Mouse (Mus musculus) C2C12 (cell line): ENCODE data around the gene Fcho1.

Experiments
- CTCF ChIP-seq: IDR thresholded peaks from one replicate; pipeline ENCODE4 v1.5.1; 2011; ENCODE audit not compliant: control insufficient read depth, insufficient read depth, insufficient read length
- FOSL1 ChIP-seq: IDR thresholded peaks from one replicate; pipeline ENCODE4 v1.8.0; 2011; ENCODE audit warnings: mild to moderate bottlenecking, low read length; ENCODE audit not compliant: poor library complexity, insufficient read depth, severe bottlenecking
- MYOD1 ChIP-seq: IDR thresholded peaks from one replicate; pipeline ENCODE4 v1.6.1; 2011; ENCODE audit warnings: low read depth; ENCODE audit not compliant: control insufficient read depth, insufficient read length
- USF1 ChIP-seq: IDR thresholded peaks from one replicate; pipeline ENCODE4 v1.6.1; 2011; ENCODE audit warnings: low read depth, mild to moderate bottlenecking, control low read depth, moderate library complexity

DNA sequence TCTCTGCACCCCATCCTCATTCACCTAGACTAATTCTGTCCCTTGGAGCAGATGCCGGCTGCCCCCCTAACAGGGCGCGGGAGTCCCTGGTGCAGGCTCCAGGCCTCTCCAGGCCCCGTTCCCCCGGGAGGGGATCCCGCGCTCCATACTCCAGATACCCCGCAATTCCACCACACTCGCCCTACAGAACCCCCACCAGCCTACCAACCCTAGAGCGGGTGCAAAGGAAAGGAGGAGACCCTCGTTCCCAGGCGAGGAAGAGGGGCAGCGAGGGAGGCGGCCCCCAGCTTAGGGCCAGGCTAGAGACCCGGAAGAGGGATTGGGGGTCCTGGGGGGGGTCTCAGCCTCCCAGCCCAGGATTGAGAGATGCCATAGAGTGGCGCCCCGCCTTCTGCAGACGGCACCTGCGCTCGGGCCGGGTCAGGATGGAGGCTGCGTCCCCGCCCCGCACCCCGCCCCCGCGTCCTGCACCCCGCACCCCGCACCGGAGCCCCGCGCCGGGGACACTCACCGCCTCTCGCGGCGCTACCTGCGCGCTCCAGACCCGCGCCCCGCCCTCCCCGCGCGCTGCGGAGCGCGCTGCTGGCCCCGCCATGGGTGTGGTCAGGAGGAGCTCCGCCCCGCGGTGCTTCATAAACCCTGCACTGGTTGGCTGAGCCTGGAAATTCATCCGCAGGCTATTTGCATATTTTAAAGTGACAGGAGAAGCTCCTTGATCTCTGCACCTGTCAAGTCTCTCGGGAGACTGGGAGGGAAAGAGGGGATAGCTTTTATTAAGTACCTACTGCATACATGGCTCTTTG is at the start of gene Fcho1:
- TF ChIP-seq CTCF: no peak
- no peak for TF ChIP-seq MYOD1
- TF ChIP-seq USF1: no peak
- TF ChIP-seq FOSL1: no peak
